Mouse (Mus musculus) liver, embryonic 13.5 days (tissue): ENCODE results near the gene Kdsr. TPM values are rescaled to one million over a fixed set of nuclear protein-coding genes. Genes with fewer than 3 reads are reported as not detected.

Experiments used
- ATAC-seq: fragments of 200-750 bp; cut with Nextera tagmentation; 2 replicates; pipeline ENCODE4 v1.8.0; 2017; ENCODE audit warnings: low read depth, mild to moderate bottlenecking, moderate number of reproducible peaks, moderate library complexity
- DNase-seq: peaks from one replicate; pipeline ENCODE4 v3.0.0; 2022
- H3K27ac ChIP-seq: fragments of 300-500 bp; sonication (generic); 2 replicates; pipeline ENCODE4 v1.5.1; 2015; ENCODE audit warnings: moderate library complexity, mild to moderate bottlenecking, inconsistent platforms
- H3K27me3 ChIP-seq: fragments of 300-500 bp; sonication (generic); 2 replicates; pipeline ENCODE4 v1.6.1; 2015; ENCODE audit warnings: mild to moderate bottlenecking, inconsistent platforms
- H3K36me3 ChIP-seq: fragments of 300-500 bp; sonication (generic); 2 replicates; pipeline ENCODE4 v1.6.1; 2015; ENCODE audit warnings: mild to moderate bottlenecking, inconsistent platforms
- H3K4me1 ChIP-seq: fragments of 300-500 bp; sonication (generic); replicated peaks from 2 replicates; pipeline ENCODE4 v1.6.1; 2015; ENCODE audit warnings: inconsistent platforms
- H3K4me2 ChIP-seq: fragments of 300-500 bp; sonication (generic); 2 replicates; pipeline ENCODE4 v1.6.1; 2015; ENCODE audit warnings: inconsistent platforms, mild to moderate bottlenecking, moderate library complexity
- H3K4me3 ChIP-seq: fragments of 300-500 bp; sonication (generic); replicated peaks from 2 replicates; pipeline ENCODE4 v1.5.1; 2015; ENCODE audit warnings: mild to moderate bottlenecking, inconsistent platforms
- H3K9ac ChIP-seq: fragments of 300-500 bp; sonication (generic); 2 replicates; pipeline ENCODE4 v1.6.1; 2015; ENCODE audit warnings: mild to moderate bottlenecking, inconsistent platforms
- H3K9me3 ChIP-seq: fragments of 300-500 bp; sonication (generic); replicated peaks from 2 replicates; pipeline ENCODE4 v1.6.1; 2016; ENCODE audit warnings: inconsistent platforms
- WGBS: fragments of 180-500 bp; shearing (Covaris S2); methylation state at CpG from one replicate; pipeline ENCODE4 v1.1.7; 2015; ENCODE audit not compliant: insufficient replicate concordance; 5-methylcytosine and 5-hydroxymethylcytosine counted together
- polyA plus RNA-seq: library from polyadenylated mRNA; unstranded; fragments of >200 nt; fragmentation: Nextera tagmentation; extraction: Ambion mirVana; gene quantifications from 2 replicates; pipeline ENCODE4 v1.2.1, GENCODE M21; 2015

Kdsr gene
- 4.5 and 4.9 TPM in 2 replicates for polyA plus RNA-seq

DNA sequence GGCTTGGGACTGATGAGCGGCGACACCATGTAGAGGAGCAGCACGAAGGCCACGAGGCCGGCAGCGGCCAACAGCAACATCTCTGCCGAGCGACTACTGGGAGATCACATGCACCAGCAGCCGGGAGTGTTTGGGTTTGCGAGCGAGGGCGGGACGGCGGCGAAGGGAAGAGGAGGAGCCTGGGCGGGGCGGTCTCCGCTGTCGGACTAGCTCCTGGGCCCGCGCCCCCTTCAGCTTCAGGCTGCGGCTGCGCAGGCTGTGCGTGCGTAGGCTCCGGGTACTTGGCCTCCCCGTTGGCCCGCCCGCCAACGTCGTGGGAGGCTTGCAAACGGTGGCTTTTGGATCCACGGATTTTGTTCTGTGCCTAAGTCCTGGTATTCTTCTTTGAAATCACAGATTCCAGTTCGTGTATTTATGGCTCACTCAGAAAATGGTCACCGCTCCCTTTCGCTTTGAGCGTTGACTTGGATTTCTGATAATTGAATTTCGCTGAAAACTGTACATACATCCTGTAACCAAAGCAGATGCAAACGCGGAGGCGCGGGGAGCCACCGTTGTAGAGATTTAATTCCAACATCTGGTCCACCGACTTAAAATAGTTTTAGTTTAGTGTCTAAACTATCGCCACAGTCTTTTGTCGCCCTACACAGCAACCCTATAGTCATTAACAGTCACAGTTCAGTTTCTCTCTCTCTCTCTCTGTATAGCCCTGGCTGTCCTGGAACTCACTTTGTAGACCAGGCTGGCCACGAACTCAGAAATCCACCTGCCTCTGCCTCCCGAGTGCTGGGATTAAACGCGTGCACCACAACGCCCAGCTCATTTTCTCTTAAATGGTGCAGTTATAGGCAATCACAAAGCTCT, at the start of gene Kdsr:
TSS of gene Kdsr (minus strand) at position 156 of the 864 bp plus-strand sequence.
- Histone ChIP-seq H3K27ac (peak within 1 kb of the TSS; percentile 89), H3K4me3 (peak within 1 kb of the TSS; percentile 74), H3K27me3 (no peaks in the 10 kb centered on the region), H3K9ac (peak within 1 kb of the TSS; percentile 80), H3K4me1 (peaks cover 31% of the 10 kb centered on the region), H3K36me3 (no peaks in the 10 kb centered on the region), H3K9me3 (no peaks in the 10 kb centered on the region), H3K4me2 (peak within 1 kb of the TSS; percentile 97)
- ATAC-seq (peak; percentile 98), DNase-seq (peak; percentile 93)
- 1% methylated on average over 51 of the region's 51 CpGs for WGBS

GRCm38 (mm10) chr1:106799931-106800330, 40.4 kb upstream of the Kdsr start:
- 72% methylated on average over 3 of the region's 3 CpGs for WGBS

DNA sequence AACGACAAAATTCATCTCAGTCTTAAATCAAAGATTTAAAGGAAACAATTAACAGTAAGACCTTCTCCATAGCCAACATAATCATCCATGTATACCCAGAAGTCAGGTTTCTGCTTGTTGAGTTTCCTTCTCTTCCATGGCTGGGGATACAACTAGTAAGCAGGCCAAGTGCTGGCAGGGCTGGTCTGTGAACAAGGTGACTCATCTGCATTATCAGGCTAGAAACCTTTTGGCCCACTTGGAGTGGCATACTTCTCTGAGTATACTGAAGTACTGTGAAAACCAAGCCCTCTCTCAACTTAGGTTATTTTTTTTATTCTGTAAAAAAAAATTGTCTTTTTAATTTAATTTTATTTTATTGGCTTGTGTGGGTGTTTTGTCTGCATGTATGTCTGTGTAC, 39.9 kb upstream of the Kdsr start:
- Histone ChIP-seq H3K4me2 (no peak overlapping the region), H3K27ac (no peak overlapping the region), H3K4me1 (peaks cover 19% of the 10 kb centered on the region), H3K36me3 (no peaks in the 10 kb centered on the region), H3K4me3 (no peak overlapping the region), H3K9me3 (no peaks in the 10 kb centered on the region), H3K9ac (no peak overlapping the region), H3K27me3 (no peaks in the 10 kb centered on the region)
- ATAC-seq = no peak
- WGBS = 30% methylated on average over 1 of the region's 1 CpGs
- DNase-seq = no peak

More at GRCm38 (mm10) chr1:106799931-106800330, 40.4 kb upstream of the Kdsr start:
- no peaks in the 10 kb centered on the region for H3K9me3 ChIP-seq
- H3K36me3 ChIP-seq = no peaks in the 10 kb centered on the region
- ATAC-seq (no peak), DNase-seq (no peak)
- H3K4me3 ChIP-seq = no peak overlapping the region
- peaks cover 14% of the 10 kb centered on the region for H3K4me1 ChIP-seq
- no peak overlapping the region for H3K4me2 ChIP-seq
- no peak overlapping the region for H3K27ac ChIP-seq
- no peak overlapping the region for H3K9ac ChIP-seq
- H3K27me3 ChIP-seq = no peaks in the 10 kb centered on the region

GRCm38 (mm10) chr1:106796987-106797779, 37.7 kb upstream of the Kdsr start:
- 50% methylated on average over 7 of the region's 7 CpGs for WGBS
- peak overlapping the region; percentile 46; the same call in 1 of the 2 replicates for H3K9ac ChIP-seq
- no peak for ATAC-seq

DNA sequence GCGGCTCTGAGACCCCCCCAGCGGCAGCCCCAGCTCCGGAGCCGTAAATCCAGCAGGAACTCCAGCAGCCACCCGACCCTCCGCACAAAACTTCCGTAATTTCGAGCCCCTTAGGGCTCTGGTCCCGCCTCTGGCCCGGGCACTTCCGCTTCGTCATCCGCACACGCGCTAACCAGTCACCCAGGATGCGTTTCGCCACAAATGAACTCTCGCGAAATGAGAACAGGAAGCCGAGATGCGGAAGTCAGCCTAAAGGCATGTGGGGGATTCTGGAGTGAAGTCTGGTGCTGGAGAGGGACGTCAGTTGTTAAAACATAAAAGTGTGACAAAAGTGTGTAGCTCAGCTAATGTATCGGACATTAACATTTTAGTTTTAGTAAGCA, 37.0 kb upstream of the Kdsr start, which contains the start of gene Vps4b:
TSS of gene Vps4b (minus strand) at position 187 of the 383 bp plus-strand sequence.
- Histone ChIP-seq H3K36me3 (peaks cover 3% of the 10 kb centered on the region; the same call in 1 of the 2 replicates), H3K27me3 (no peaks in the 10 kb centered on the region), H3K4me2 (peak within 1 kb of the TSS; percentile 78), H3K4me3 (peak within 1 kb of the TSS; percentile 98), H3K9ac (peak within 1 kb of the TSS; percentile 97), H3K9me3 (no peaks in the 10 kb centered on the region), H3K4me1 (peaks cover 26% of the 10 kb centered on the region), H3K27ac (peak within 1 kb of the TSS; percentile 90)
- ATAC-seq (peak; percentile 98), DNase-seq (peak; percentile 86)
- under 1% methylated on average over 23 of the region's 23 CpGs for WGBS

More at GRCm38 (mm10) chr1:106796987-106797779, 37.7 kb upstream of the Kdsr start:
- Histone ChIP-seq H3K36me3 (peaks cover 3% of the 10 kb centered on the region; the same call in 1 of the 2 replicates), H3K27ac (no peak overlapping the region), H3K9me3 (no peaks in the 10 kb centered on the region), H3K4me3 (peak overlapping the region; percentile 98), H3K27me3 (no peaks in the 10 kb centered on the region), H3K4me1 (peaks cover 26% of the 10 kb centered on the region), H3K4me2 (peak overlapping the region; percentile 78)
- DNase-seq = no peak

GRCm38 (mm10) chr1:106795634-106796541, 36.4 kb upstream of the Kdsr start:
- 1% methylated on average over 51 of the region's 51 CpGs for WGBS
- peak; percentile 92 for ATAC-seq
- peak overlapping the region; percentile 98 for H3K4me3 ChIP-seq
- peak overlapping the region; percentile 78 for H3K4me2 ChIP-seq
- no peaks in the 10 kb centered on the region for H3K9me3 ChIP-seq
- no peaks in the 10 kb centered on the region for H3K27me3 ChIP-seq
- H3K4me1 ChIP-seq = peaks cover 26% of the 10 kb centered on the region
- H3K9ac ChIP-seq = peak overlapping the region; percentile 97
- DNase-seq = peak; percentile 38
- H3K27ac ChIP-seq = peak overlapping the region; percentile 90
- peaks cover 3% of the 10 kb centered on the region; the same call in 1 of the 2 replicates for H3K36me3 ChIP-seq

DNA sequence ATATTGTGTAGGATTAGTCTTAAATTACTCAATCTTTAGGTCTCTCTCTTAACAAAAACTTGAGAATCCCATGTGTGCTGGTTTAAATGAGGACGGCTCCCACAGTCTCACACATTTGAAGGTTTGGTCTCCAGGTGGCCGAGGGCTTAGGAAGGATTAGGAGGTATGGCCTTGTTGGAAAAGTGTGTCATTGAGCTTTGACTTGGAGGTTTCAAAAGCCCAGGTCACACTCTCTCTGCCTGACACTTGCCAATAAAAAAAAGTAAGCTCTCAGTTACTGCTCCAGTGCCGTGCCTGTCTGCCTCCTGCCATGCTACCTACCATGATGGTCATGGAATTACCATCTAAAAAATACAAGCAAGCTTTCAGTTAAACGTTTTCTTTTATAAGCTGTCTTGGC, 15.4 kb upstream of the Kdsr start:
- no peak overlapping the region for H3K4me2 ChIP-seq
- H3K36me3 ChIP-seq = peaks cover 69% of the 10 kb centered on the region
- no peaks in the 10 kb centered on the region for H3K27me3 ChIP-seq
- no peak for ATAC-seq
- no peak overlapping the region for H3K9ac ChIP-seq
- no peak for DNase-seq
- WGBS = 79% methylated on average over 4 of the region's 4 CpGs
- no peaks in the 10 kb centered on the region for H3K9me3 ChIP-seq
- no peak overlapping the region for H3K4me3 ChIP-seq
- no peaks in the 10 kb centered on the region for H3K4me1 ChIP-seq
- no peak overlapping the region for H3K27ac ChIP-seq

DNA sequence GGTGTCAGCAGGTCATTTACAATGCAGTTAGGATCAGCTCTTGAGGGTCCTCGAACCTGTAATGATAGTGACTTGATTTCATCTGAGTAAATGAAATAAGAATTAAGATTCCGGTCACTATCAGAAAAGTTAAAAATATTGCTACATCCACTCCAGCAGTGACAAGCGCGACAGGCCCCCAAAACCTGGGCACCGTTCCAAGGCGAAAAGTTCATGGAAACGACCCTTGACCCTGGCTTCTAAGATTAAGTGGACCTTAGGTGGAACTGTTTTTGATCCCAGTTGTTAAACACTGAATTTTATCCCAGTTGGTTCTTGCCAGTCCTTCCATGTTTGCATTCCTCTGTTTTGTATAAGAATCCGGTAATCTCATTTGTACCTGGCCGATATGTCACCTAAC, 14.6 kb upstream of the Kdsr start:
- no peaks in the 10 kb centered on the region for H3K27me3 ChIP-seq
- H3K4me2 ChIP-seq = no peak overlapping the region
- H3K36me3 ChIP-seq = peaks cover 66% of the 10 kb centered on the region
- H3K4me1 ChIP-seq = no peaks in the 10 kb centered on the region
- H3K9me3 ChIP-seq = no peaks in the 10 kb centered on the region
- H3K27ac ChIP-seq = no peak overlapping the region
- 82% methylated on average over 9 of the region's 9 CpGs for WGBS
- H3K9ac ChIP-seq = no peak overlapping the region
- H3K4me3 ChIP-seq = no peak overlapping the region
- DNase-seq (no peak), ATAC-seq (no peak)

DNA sequence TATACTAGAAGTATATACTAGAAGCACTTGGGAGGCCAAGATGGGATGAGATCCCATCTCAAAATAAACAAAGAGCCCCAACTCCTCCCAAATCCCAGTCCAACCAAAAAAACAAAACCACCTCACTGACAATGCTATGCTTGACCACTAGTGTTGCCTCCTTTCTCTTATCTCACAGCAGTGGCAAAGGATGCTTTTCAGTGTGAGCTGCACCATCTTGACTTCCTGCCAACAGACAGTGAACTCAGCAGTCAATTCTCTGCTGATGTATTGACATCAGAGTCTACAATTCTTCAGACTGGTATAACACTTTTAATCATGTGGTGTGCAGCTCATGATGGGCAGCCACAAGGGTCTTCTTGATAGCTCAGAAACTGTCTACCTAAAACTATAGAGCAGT, 9.2 kb upstream of the Kdsr start:
- Histone ChIP-seq H3K4me3 (no peak overlapping the region), H3K4me1 (no peaks in the 10 kb centered on the region), H3K9ac (no peak overlapping the region), H3K27me3 (no peaks in the 10 kb centered on the region), H3K27ac (no peak overlapping the region), H3K36me3 (peaks cover 49% of the 10 kb centered on the region), H3K4me2 (no peak overlapping the region), H3K9me3 (no peaks in the 10 kb centered on the region)
- ATAC-seq = no peak
- DNase-seq = no peak

DNA sequence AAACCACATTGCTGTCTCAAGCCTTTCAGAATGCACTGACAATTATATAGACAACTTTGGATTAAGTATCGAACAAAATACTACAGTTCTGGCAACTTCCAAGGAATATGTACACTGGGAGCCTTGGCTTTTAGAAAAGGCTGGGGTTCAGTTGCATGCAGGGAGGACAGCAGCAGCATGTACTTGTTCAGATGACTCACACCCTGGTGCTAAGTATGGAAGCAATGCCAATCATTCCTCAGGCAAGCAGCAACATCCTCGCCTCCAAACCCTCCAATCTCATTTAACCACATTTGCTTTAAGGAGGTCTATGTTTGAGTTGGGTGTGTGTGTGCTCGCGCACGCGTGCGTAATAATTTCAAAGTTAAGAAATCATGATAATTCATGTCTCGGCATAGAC, 6.2 kb upstream of the Kdsr start:
- no peaks in the 10 kb centered on the region for H3K9me3 ChIP-seq
- no peak overlapping the region for H3K9ac ChIP-seq
- no peak overlapping the region for H3K27ac ChIP-seq
- H3K4me3 ChIP-seq = no peak overlapping the region
- H3K36me3 ChIP-seq = peaks cover 30% of the 10 kb centered on the region
- no peaks in the 10 kb centered on the region for H3K27me3 ChIP-seq
- H3K4me2 ChIP-seq = no peak overlapping the region
- 86% methylated on average over 8 of the region's 8 CpGs for WGBS
- no peak for ATAC-seq
- DNase-seq = no peak
- H3K4me1 ChIP-seq = no peaks in the 10 kb centered on the region
